Mouse (Mus musculus): ENCODE measurements around the gene Dffa. TPM values are rescaled to one million over a fixed set of nuclear protein-coding genes. Genes with fewer than 3 reads are reported as not detected.

Dffa gene
- polyA plus RNA-seq, 1 experiment from 2014 or later: 25.7 TPM

DNA sequence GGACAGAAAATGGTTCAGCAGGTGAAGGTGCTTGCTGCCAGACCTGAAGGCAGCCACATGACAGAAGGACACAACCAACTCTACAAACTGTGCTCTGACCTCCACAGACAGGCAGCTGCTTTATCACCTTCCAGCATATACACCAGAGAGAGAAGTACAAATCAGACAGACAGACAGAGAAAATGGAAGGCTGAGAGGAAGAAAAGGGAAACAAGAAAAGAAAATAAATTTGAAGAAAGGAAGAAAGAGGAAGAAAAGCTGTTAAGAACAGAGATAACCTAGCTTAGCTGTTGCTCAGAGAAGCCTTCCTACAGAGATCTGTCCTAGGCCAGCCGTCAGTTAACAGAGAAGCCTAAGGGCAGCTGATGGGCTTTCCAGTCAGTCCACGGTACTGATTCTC is 55.3 kb downstream of the Dffa start:
- H3K36me3 ChIP-seq (ENCODE audit: control insufficient read depth, insufficient read depth, low read length): peaks cover 46% of the 10 kb centered on the region
- DNase-seq (ENCODE audit: low spot score) (no peak), ATAC-seq (ENCODE audit: insufficient number of reproducible peaks, low FRiP score, low TSS enrichment, low read depth) (no peak)
- no peaks in the 10 kb centered on the region for H3K4me1 ChIP-seq (ENCODE audit: control insufficient read depth, insufficient read depth, low read length)
- no peak overlapping the region for H3K4me3 ChIP-seq (ENCODE audit: low read depth, low read length)
- WGBS: 88% methylated on average over 2 of the region's 2 CpGs
- no peak overlapping the region for H3K27ac ChIP-seq (replicated peaks; ENCODE audit: low read depth, low read length)
- H3K9ac ChIP-seq (ENCODE audit: low read length): no peak overlapping the region
- H3K4me2 ChIP-seq (ENCODE audit: low read depth, severe bottlenecking): no peak overlapping the region
- no peaks in the 10 kb centered on the region for H3K27me3 ChIP-seq (ENCODE audit: control insufficient read depth, insufficient read depth, low read length)
- H3K9me3 ChIP-seq (ENCODE audit: control insufficient read depth, low read length): no peaks in the 10 kb centered on the region; the same call in 1 of the 2 replicates

- Histone ChIP-seq H3K9ac (ENCODE audit: low read length) (no peak overlapping the region), H3K4me3 (ENCODE audit: low read depth, low read length) (no peak overlapping the region), H3K27me3 (ENCODE audit: control insufficient read depth, insufficient read depth, low read length) (no peaks in the 10 kb centered on the region), H3K9me3 (ENCODE audit: control insufficient read depth, low read length) (no peaks in the 10 kb centered on the region; the same call in 1 of the 2 replicates), H3K4me2 (ENCODE audit: low read depth, severe bottlenecking) (no peak overlapping the region), H3K27ac (replicated peaks; ENCODE audit: low read depth, low read length) (no peak overlapping the region), H3K4me1 (ENCODE audit: control insufficient read depth, insufficient read depth, low read length) (no peaks in the 10 kb centered on the region), H3K36me3 (ENCODE audit: control insufficient read depth, insufficient read depth, low read length) (peaks cover 43% of the 10 kb centered on the region)
- DNase-seq (ENCODE audit: low spot score): no peak
- no peak for ATAC-seq (ENCODE audit: insufficient number of reproducible peaks, low FRiP score, low TSS enrichment, low read depth)
- 91% methylated on average over 13 of the region's 13 CpGs for WGBS
Observed at GRCm38 (mm10) chr4:149159891-149160290, 55.9 kb downstream of the Dffa start.

DNA sequence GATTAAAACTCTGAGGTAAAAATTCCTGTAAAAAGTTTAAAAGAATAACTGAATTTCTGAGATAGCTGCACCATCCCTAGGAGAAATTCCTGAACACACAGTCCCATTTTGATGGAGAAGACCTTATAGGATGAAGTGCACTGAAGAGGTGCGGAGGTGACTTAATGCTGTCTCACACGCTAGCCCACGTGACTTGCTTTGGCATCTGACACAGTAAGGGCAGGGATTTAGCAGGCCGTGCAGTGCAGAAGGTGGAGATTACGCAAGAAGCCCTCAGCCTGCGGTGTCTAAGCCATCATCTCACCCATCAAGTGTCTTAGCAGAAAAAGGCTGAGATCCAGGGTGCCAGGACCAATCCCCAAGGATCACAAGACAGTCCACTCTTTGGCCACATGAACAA is 57.2 kb downstream of the Dffa start:
- no peak overlapping the region for H3K27ac ChIP-seq (replicated peaks; ENCODE audit: low read depth, low read length)
- H3K4me2 ChIP-seq (ENCODE audit: low read depth, severe bottlenecking): no peak overlapping the region
- DNase-seq (ENCODE audit: low spot score) (no peak), ATAC-seq (ENCODE audit: insufficient number of reproducible peaks, low FRiP score, low TSS enrichment, low read depth) (no peak)
- no peaks in the 10 kb centered on the region for H3K27me3 ChIP-seq (ENCODE audit: control insufficient read depth, insufficient read depth, low read length)
- no peaks in the 10 kb centered on the region for H3K9me3 ChIP-seq (ENCODE audit: control insufficient read depth, low read length)
- peaks cover 5% of the 10 kb centered on the region; the same call in 1 of the 2 replicates for H3K4me1 ChIP-seq (ENCODE audit: control insufficient read depth, insufficient read depth, low read length)
- H3K4me3 ChIP-seq (ENCODE audit: low read depth, low read length): no peak overlapping the region
- H3K36me3 ChIP-seq (ENCODE audit: control insufficient read depth, insufficient read depth, low read length): peaks cover 33% of the 10 kb centered on the region
- 96% methylated on average over 6 of the region's 6 CpGs for WGBS
- H3K9ac ChIP-seq (ENCODE audit: low read length): no peak overlapping the region

DNA sequence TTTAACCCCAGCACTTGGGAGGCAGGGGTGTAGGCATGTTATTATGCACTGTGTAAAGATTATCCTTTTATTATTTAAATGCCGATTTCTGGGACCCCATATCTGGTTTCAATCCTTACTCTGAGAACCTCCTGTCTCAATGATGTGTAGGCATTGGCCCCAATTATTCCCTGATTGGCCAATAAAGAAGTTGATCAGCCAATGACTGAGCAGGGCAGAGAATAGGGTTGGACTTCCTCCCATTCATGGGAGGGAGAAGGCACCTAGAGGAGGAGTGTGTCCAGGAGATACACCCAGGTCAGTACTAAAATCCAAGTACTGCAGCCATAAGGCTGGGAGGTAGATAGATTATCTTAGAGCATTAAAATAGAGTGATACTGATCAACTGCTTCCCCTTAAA is 59.2 kb downstream of the Dffa start:
- H3K36me3 ChIP-seq (ENCODE audit: control insufficient read depth, insufficient read depth, low read length): peaks cover 26% of the 10 kb centered on the region
- H3K4me2 ChIP-seq (ENCODE audit: low read depth, severe bottlenecking): no peak overlapping the region
- H3K9me3 ChIP-seq (ENCODE audit: control insufficient read depth, low read length): no peaks in the 10 kb centered on the region
- no peaks in the 10 kb centered on the region for H3K27me3 ChIP-seq (ENCODE audit: control insufficient read depth, insufficient read depth, low read length)
- WGBS: 50% methylated on average over 1 of the region's 1 CpGs
- no peak overlapping the region for H3K4me3 ChIP-seq (ENCODE audit: low read depth, low read length)
- DNase-seq (ENCODE audit: low spot score) (no peak), ATAC-seq (ENCODE audit: insufficient number of reproducible peaks, low FRiP score, low TSS enrichment, low read depth) (no peak)
- H3K4me1 ChIP-seq (ENCODE audit: control insufficient read depth, insufficient read depth, low read length): peaks cover 5% of the 10 kb centered on the region; the same call in 1 of the 2 replicates
- no peak overlapping the region for H3K9ac ChIP-seq (ENCODE audit: low read length)
- H3K27ac ChIP-seq (replicated peaks; ENCODE audit: low read depth, low read length): no peak overlapping the region

DNA sequence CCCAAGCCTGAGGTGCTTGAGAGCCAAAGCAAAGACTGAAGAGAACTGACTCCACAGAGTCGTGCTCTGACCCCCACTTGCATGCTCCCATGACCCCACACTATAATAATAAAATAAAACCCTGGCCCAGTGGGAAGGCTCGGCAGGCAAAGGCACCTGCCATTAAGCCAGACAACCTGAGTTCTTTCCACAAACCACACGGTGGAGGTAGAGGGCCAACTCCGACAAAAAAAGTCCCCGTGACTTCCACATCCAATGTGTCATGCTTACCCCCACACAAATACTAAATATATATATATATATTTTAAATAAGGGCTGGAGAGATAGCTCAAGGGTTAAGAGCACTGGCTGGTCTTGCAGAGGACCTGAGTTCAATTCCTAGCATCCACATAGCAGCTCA is 60.2 kb downstream of the Dffa start:
- H3K4me2 ChIP-seq (ENCODE audit: low read depth, severe bottlenecking): no peak overlapping the region
- ATAC-seq (ENCODE audit: insufficient number of reproducible peaks, low FRiP score, low TSS enrichment, low read depth) (no peak), DNase-seq (ENCODE audit: low spot score) (no peak)
- no peaks in the 10 kb centered on the region for H3K27me3 ChIP-seq (ENCODE audit: control insufficient read depth, insufficient read depth, low read length)
- peaks cover 5% of the 10 kb centered on the region; the same call in 1 of the 2 replicates for H3K4me1 ChIP-seq (ENCODE audit: control insufficient read depth, insufficient read depth, low read length)
- H3K36me3 ChIP-seq (ENCODE audit: control insufficient read depth, insufficient read depth, low read length): peaks cover 18% of the 10 kb centered on the region
- 68% methylated on average over 5 of the region's 5 CpGs for WGBS
- H3K9ac ChIP-seq (ENCODE audit: low read length): no peak overlapping the region
- H3K4me3 ChIP-seq (ENCODE audit: low read depth, low read length): no peak overlapping the region
- H3K9me3 ChIP-seq (ENCODE audit: control insufficient read depth, low read length): no peaks in the 10 kb centered on the region
- no peak overlapping the region for H3K27ac ChIP-seq (replicated peaks; ENCODE audit: low read depth, low read length)

DNA sequence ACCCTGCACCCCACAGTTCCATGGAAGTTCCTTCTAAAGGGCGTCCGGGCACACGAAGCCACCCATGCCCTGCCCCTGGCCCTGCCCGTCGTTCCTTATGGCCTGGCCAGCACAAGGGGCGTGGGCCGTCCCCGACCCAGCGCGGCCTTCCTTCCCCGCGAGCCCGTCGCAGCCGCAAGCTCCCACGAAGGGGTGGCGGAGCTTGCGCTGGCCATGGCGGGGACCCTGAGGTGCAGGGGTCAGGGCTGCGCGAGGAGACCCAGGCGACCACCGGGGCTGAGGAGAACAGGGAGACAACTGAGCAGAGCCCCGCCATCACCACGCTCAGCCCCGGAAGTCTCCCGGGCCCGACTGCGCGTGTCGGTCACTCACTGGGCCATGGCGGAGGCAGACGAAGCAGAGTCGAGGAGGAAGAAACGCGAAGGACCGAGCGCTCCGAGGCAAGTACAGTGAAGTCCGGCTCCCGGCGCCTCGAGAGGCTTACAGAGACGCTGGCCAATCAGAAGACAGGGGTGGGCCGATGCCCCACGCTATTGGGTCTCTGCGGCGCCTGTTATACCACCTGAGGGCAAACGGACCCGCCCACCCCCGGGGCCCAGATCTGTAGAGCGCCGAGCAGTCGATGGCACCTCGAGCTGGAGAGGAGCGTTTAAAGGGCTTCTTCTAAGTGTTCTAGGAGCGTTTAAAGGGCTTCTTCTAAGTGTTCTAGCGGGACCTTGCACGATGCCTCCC is 62.4 kb downstream of the Dffa start, which contains the start of gene Pgd:
TSS of gene Pgd (minus strand) at position 557 of the 732 bp plus-strand sequence.
- DNase-seq (ENCODE audit: low spot score) (peak; percentile 97), ATAC-seq (ENCODE audit: insufficient number of reproducible peaks, low FRiP score, low TSS enrichment, low read depth) (peak; percentile 99)
- Histone ChIP-seq H3K27ac (replicated peaks; ENCODE audit: low read depth, low read length) (peak within 1 kb of the TSS; percentile 75; the same call in 1 of the 2 replicates), H3K4me2 (ENCODE audit: low read depth, severe bottlenecking) (peak within 1 kb of the TSS; percentile 79), H3K9ac (ENCODE audit: low read length) (peak within 1 kb of the TSS; percentile 90), H3K27me3 (ENCODE audit: control insufficient read depth, insufficient read depth, low read length) (no peaks in the 10 kb centered on the region), H3K9me3 (ENCODE audit: control insufficient read depth, low read length) (no peaks in the 10 kb centered on the region), H3K36me3 (ENCODE audit: control insufficient read depth, insufficient read depth, low read length) (peaks cover 4% of the 10 kb centered on the region; the same call in 1 of the 2 replicates), H3K4me3 (ENCODE audit: low read depth, low read length) (peak within 1 kb of the TSS; percentile 98), H3K4me1 (ENCODE audit: control insufficient read depth, insufficient read depth, low read length) (peaks cover 5% of the 10 kb centered on the region; the same call in 1 of the 2 replicates)
- WGBS: under 1% methylated on average over 59 of the region's 59 CpGs

GRCm38 (mm10) chr4:149166957-149167611 is 63.1 kb downstream of the Dffa start:
- H3K27me3 ChIP-seq (ENCODE audit: control insufficient read depth, insufficient read depth, low read length): no peaks in the 10 kb centered on the region
- under 1% methylated on average over 27 of the region's 27 CpGs for WGBS
- peak; percentile 68 for ATAC-seq (ENCODE audit: insufficient number of reproducible peaks, low FRiP score, low TSS enrichment, low read depth)
- H3K9me3 ChIP-seq (ENCODE audit: control insufficient read depth, low read length): no peaks in the 10 kb centered on the region
- H3K9ac ChIP-seq (ENCODE audit: low read length): peak overlapping the region; percentile 90
- H3K4me2 ChIP-seq (ENCODE audit: low read depth, severe bottlenecking): peak overlapping the region; percentile 79
- peak overlapping the region; percentile 60; the same call in 1 of the 2 replicates for H3K27ac ChIP-seq (replicated peaks; ENCODE audit: low read depth, low read length)
- DNase-seq (ENCODE audit: low spot score): no peak
- H3K4me1 ChIP-seq (ENCODE audit: control insufficient read depth, insufficient read depth, low read length): peaks cover 5% of the 10 kb centered on the region; the same call in 1 of the 2 replicates
- peak overlapping the region; percentile 98 for H3K4me3 ChIP-seq (ENCODE audit: low read depth, low read length)
- H3K36me3 ChIP-seq (ENCODE audit: control insufficient read depth, insufficient read depth, low read length): no peaks in the 10 kb centered on the region

DNA sequence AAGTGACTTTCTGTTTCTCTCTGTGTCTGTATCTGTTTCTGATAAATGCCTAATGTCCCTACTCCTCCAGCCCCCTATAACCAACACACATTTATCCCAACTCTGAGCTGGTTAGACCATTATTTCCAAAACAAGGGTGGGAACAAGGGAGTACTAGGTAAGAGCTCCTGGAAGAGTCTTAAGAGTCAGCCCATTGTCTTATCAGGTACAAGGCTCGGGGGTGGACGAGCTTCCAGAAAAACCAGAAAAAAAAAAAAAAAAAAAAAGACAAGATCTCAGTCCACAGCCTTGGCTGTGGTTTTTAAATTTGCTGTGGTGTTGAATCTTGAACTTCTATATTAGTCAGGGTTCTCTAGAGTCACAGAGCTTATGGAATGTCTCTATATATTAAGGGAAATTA is 64.1 kb downstream of the Dffa start:
- no peak overlapping the region for H3K4me2 ChIP-seq (ENCODE audit: low read depth, severe bottlenecking)
- no peak overlapping the region for H3K27ac ChIP-seq (replicated peaks; ENCODE audit: low read depth, low read length)
- DNase-seq (ENCODE audit: low spot score) (no peak), ATAC-seq (ENCODE audit: insufficient number of reproducible peaks, low FRiP score, low TSS enrichment, low read depth) (no peak)
- no peak overlapping the region for H3K9ac ChIP-seq (ENCODE audit: low read length)
- no peaks in the 10 kb centered on the region for H3K9me3 ChIP-seq (ENCODE audit: control insufficient read depth, low read length)
- 68% methylated on average over 2 of the region's 2 CpGs for WGBS
- H3K4me3 ChIP-seq (ENCODE audit: low read depth, low read length): no peak overlapping the region
- H3K27me3 ChIP-seq (ENCODE audit: control insufficient read depth, insufficient read depth, low read length): no peaks in the 10 kb centered on the region
- no peaks in the 10 kb centered on the region for H3K36me3 ChIP-seq (ENCODE audit: control insufficient read depth, insufficient read depth, low read length)
- peaks cover 5% of the 10 kb centered on the region; the same call in 1 of the 2 replicates for H3K4me1 ChIP-seq (ENCODE audit: control insufficient read depth, insufficient read depth, low read length)

Data from limb, embryonic 11.5 days (tissue).